Mouse (Mus musculus) left cerebral cortex, adult 8-10 months (tissue): ENCODE data around the gene Mast1. TPM values are rescaled to one million over a fixed set of nuclear protein-coding genes. Genes with fewer than 3 reads are reported as not detected.

Experiments used
- DNase-seq, 2 experiments: peaks; one replicate each; pipeline ENCODE4 v3.0.0; 2022; ENCODE audit warnings: low spot score in 2 of 2
- microRNA-seq, 2 experiments: library from miRNA; unstranded; fragments of <30 nt; microRNA quantifications; one replicate each; pipeline ENCODE4 v1.2.0; 2022
- total RNA-seq, 4 experiments: library from RNA; stranded (reverse); gene quantifications; 2 replicates each; pipeline ENCODE4 v1.2.4; 2022

The Mast1 gene
- total RNA-seq, 4 experiments from 2014 or later = 69.1 to 76.7 (median 74.1) TPM

DNA sequence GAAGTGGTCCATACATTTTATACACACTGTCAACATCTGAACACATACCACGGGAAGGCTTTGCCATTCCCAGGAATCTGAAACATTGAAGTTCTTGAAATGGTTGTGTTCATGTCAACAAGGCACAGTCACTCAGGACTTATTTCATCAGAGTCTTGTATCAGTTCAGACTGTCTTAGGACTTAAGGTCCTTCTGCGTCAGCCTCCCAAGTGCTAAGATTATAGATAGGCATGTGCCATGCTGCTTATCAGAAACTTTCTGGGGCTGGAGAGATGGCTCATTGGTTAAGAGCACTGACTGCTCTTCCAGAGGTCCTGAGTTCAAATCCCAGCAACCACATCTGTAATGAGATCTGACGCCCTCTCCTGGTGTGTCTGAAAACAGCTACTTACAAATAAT, 62.8 kb downstream of the Mast1 start:
- no peak for DNase-seq

DNA sequence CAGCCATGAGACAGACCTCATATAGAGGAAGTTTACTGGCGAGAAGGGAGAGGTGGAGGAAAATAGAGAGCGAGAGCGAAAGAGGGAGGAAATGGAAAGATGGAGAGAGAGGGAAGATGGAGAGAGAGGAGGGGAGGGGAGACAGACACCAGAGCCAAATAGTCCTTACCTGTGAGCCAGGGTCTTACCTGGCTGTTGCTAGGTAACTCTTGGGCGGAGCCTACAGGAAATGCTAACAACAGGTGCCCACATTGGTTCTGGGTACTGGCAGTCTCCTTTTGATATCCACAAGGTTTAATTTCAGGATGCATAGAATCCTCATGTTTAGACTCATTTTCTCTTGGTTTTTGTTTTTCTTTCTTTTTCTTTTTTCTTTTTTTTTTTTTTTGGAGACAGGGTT, 64.1 kb downstream of the Mast1 start:
- no peak for DNase-seq

DNA sequence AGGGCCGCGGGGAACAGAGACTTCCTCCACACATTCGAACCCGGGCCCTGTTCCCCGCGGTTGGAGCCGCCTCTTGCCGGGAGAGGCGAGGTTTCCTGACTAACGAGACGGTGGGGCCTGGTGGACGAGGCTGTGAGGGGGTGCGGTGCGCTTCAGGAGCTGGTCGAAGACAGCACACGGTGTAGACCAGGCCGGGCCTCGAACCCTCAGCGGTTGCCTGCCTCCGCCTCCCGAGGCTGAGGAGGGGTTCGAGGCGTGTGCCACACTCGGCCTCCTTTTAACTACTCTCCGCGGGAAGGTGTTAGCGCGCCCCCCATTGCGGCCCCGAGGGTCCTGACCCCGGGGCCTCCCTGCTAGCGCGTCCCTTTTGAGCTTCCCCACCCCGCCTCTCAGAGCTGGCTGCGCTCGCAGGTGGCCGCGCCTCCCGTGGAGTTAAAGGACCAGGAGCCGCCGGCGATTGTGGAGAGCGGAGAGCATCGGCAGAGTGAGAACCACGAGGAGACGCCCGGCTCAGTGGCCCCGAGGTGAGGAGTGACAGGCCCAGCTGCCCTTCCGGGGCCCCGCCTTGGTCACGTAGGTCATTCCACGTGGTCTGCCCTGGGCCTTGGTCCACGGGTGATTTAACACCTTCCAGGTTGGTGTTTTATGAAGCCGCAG, 64.7 kb downstream of the Mast1 start:
- DNase-seq = no peak

DNA sequence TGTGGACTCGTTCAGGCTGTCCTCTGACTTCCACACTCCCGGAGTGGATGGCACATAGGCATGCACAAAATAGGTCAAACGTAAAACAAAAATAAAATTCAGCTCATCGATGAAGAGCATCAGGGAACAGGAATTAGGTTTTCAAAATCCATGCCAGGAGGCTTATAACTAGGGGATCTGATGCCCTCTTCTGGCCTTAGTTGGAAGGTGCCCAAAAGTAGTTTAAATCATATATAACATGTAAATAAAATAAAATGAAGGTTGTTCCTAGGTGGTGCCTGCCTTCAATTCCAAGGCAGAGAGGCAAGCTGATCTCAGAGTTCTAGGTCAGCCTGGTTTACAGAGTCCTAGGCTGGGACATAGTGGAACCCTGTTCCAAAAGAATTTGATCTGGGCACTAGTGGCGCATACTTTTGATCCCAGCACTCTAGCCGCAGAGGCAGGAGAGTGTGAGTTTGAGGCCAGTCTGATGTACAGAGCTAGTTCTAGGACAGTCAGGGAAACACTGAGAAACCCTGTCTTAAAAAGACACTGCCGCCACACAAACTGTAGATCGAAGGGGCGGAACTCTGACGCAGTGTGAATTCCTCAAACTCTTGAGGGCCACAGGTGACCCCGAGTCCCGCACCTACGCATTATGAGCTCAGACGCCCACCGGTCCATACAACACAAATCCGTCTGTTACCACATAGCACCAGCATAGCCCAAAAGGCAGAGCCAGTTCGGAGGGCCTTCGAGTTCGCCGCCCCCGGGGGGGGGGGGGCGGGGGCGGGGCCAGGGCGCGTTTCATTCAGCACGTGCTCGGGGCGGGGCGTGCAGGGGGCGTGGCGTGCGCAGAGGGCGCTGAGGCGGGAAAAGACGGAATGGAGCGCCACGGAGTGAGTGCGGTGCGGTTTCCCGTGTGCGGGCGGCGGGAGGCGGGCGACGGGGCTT, 65.5 kb downstream of the Mast1 start, which contains the start of gene Syce2:
Gene Syce2 (plus strand): TSS at position 736 of the 933 bp plus-strand sequence.
- DNase-seq = peak in 1 of 2 experiments; percentile 21

Small RNAs within 50 kb of the gene (microRNA-seq; reads per million reads assigned to microRNA genes)
- gene Gm24197 = 0 to 0.22 reads per million in 2 experiments
- 7.9 to 17.7 reads per million in 2 experiments for gene Mir7069

Other genes starting within 250 kb of the Mast1 start
- gene Nacc1, start 249.5 kb downstream of the Mast1 start, total RNA-seq = 10 to 100 TPM; 88.5 to 97.6 (median 93.9) TPM
- 1 to 10 TPM; 2.2 to 4.5 (median 3.4) TPM for gene Lyl1, start 235.9 kb downstream of the Mast1 start, total RNA-seq
- gene G430095P16Rik, start 214.4 kb downstream of the Mast1 start, total RNA-seq = under 1 TPM in 1 of 4 experiments, not detected in 3; 0.55 TPM
- gene Nfix, start 137.0 kb downstream of the Mast1 start, total RNA-seq = 100 to 1,000 TPM; 352 to 438 (median 370) TPM
- 1 to 10 TPM; 8.4 to 9.7 (median 8.9) TPM for gene Dand5, start 114.5 kb downstream of the Mast1 start, total RNA-seq
- gene Gadd45gip1, start 105.8 kb downstream of the Mast1 start, total RNA-seq = 10 to 100 TPM; 23.3 to 28.4 (median 24.7) TPM
- 10 to 100 TPM; 72.4 to 90.1 (median 79.4) TPM for gene Rad23a, start 96.7 kb downstream of the Mast1 start, total RNA-seq
- 100 to 1,000 TPM; 333 to 426 (median 383) TPM for gene Calr, start 90.4 kb downstream of the Mast1 start, total RNA-seq
- gene Farsa, start 80.4 kb downstream of the Mast1 start, total RNA-seq = 10 to 100 TPM; 39.6 to 48.5 (median 43.7) TPM
- gene Syce2, start 65.2 kb downstream of the Mast1 start, total RNA-seq = 1 to 10 TPM; 6.3 to 8.0 (median 6.8) TPM
- gene Gcdh, start 43.4 kb downstream of the Mast1 start, total RNA-seq = 10 to 100 TPM; 29.8 to 43.0 (median 36.5) TPM
- not detected for gene Klf1, start 35.4 kb downstream of the Mast1 start, total RNA-seq
- 10 to 100 TPM in 1 of 4 experiments, 1 to 10 TPM in 3; 5.0 to 12.2 (median 7.1) TPM for gene Dnase2a, start 28.8 kb downstream of the Mast1 start, total RNA-seq
- 1 to 10 TPM; 1.2 to 1.5 (median 1.3) TPM for gene Rtbdn, start 9.6 kb upstream of the Mast1 start, total RNA-seq
- 1 to 10 TPM in 1 of 4 experiments, not detected in 3; 1.8 TPM for gene Gm49661, start 32.1 kb upstream of the Mast1 start, total RNA-seq
- 100 to 1,000 TPM; 328 to 384 (median 347) TPM for gene Prdx2, start 32.2 kb upstream of the Mast1 start, total RNA-seq
- 10 to 100 TPM; 45.9 to 60.0 (median 49.6) TPM for gene Rnaseh2a, start 32.4 kb upstream of the Mast1 start, total RNA-seq
- 10 to 100 TPM; 39.3 to 88.9 (median 65.7) TPM for gene Junb, start 41.4 kb upstream of the Mast1 start, total RNA-seq
- 10 to 100 TPM in 2 of 4 experiments, 1 to 10 TPM in 2; 9.0 to 13.0 (median 10.3) TPM for gene Hook2, start 53.2 kb upstream of the Mast1 start, total RNA-seq
- not detected for gene Best2, start 77.2 kb upstream of the Mast1 start, total RNA-seq
- gene Asna1, start 87.9 kb upstream of the Mast1 start, total RNA-seq = 100 to 1,000 TPM; 126 to 130 (median 127) TPM
- 100 to 1,000 TPM; 100 to 127 (median 115) TPM for gene Trir, start 89.5 kb upstream of the Mast1 start, total RNA-seq
- gene Tnpo2, start 99.6 kb upstream of the Mast1 start, total RNA-seq = 100 to 1,000 TPM; 134 to 186 (median 156) TPM
- 10 to 100 TPM; 20.1 to 22.0 (median 21.1) TPM for gene Fbxw9, start 122.7 kb upstream of the Mast1 start, total RNA-seq
- not detected for gene Gm5741, start 130.6 kb upstream of the Mast1 start, total RNA-seq
- 10 to 100 TPM; 63.5 to 75.3 (median 64.9) TPM for gene Dhps, start 134.4 kb upstream of the Mast1 start, total RNA-seq
- gene Wdr83os, start 143.4 kb upstream of the Mast1 start, total RNA-seq = 10 to 100 TPM; 51.1 to 64.5 (median 59.6) TPM
- gene Wdr83, start 143.9 kb upstream of the Mast1 start, total RNA-seq = 10 to 100 TPM; 20.0 to 35.2 (median 26.5) TPM
- gene Man2b1, start 145.9 kb upstream of the Mast1 start, total RNA-seq = 10 to 100 TPM; 33.3 to 74.2 (median 49.2) TPM
- gene Zfp791, start 185.7 kb upstream of the Mast1 start, total RNA-seq = 10 to 100 TPM in 1 of 4 experiments, 1 to 10 TPM in 3; 6.5 to 10.2 (median 8.2) TPM
- gene Cks1brt, start 214.6 kb upstream of the Mast1 start, total RNA-seq = not detected